Mouse (Mus musculus): ENCODE results near the gene Lrrc72. TPM values are rescaled to one million over a fixed set of nuclear protein-coding genes. Genes with fewer than 3 reads are reported as not detected.

Lrrc72 gene
- polyA plus RNA-seq (2017; shearing (Covaris generic)) = not detected

GRCm38 (mm10) chr12:36253298-36253697 is at the start of gene Lrrc72:
Gene Lrrc72 (minus strand): TSS chr12:36253398.

Other genes with a start within 250 kb of the Lrrc72 start
- 100 to 1,000 TPM; 348 to 373 TPM for gene Tspan13, start 210.9 kb downstream of the Lrrc72 start, polyA plus RNA-seq (2017; shearing (Covaris generic))
- 10 to 100 TPM; 41.0 to 52.5 TPM for gene Ankmy2, start 96.3 kb downstream of the Lrrc72 start, polyA plus RNA-seq (2017; shearing (Covaris generic))
- gene Bzw2, start 95.3 kb downstream of the Lrrc72 start, polyA plus RNA-seq (2017; shearing (Covaris generic)) = 100 to 1,000 TPM; 161 to 177 TPM
- gene Sostdc1, start 60.7 kb upstream of the Lrrc72 start, polyA plus RNA-seq (2017; shearing (Covaris generic)) = 1 to 10 TPM; 2.9 to 7.7 TPM
- gene Ispd, start 128.1 kb upstream of the Lrrc72 start, polyA plus RNA-seq (2017; shearing (Covaris generic)) = 1 to 10 TPM; 1.3 to 2.8 TPM
- gene D630036H23Rik, start 128.8 kb upstream of the Lrrc72 start, polyA plus RNA-seq (2017; shearing (Covaris generic)) = 1 to 10 TPM; 1.3 to 2.0 TPM